Mouse (Mus musculus): ENCODE measurements around the gene Zrsr1.

GRCm38 (mm10) chr11:23007166-23007480, 35.3 kb downstream of the Zrsr1 start:
- TF ChIP-seq POLR2A (IDR thresholded peaks at IDR 0.05; ENCODE audit: borderline replicate concordance, low read depth, low read length) (no peak), CTCF (IDR thresholded peaks at IDR 0.05; ENCODE audit: low read depth, low read length) (no peak)
